Mouse (Mus musculus) small intestine, adult 2 months (tissue): ENCODE data around the gene Lypd3. TPM values are rescaled to one million over a fixed set of nuclear protein-coding genes. Genes with fewer than 3 reads are reported as not detected.

ENCODE experiments used
- H3K27ac ChIP-seq: fragments of 200-500 bp; 2 replicates; pipeline ENCODE4 v1.5.1; 2012; ENCODE audit warnings: low read depth, low read length, control low read depth, inconsistent platforms; ENCODE audit not compliant: insufficient read depth
- H3K27me3 ChIP-seq: fragments of 200-500 bp; 2 replicates; pipeline ENCODE4 v1.6.1; 2012; ENCODE audit warnings: mild to moderate bottlenecking, moderate library complexity, low read length, inconsistent platforms; ENCODE audit not compliant: control insufficient read depth, insufficient read depth
- H3K36me3 ChIP-seq: fragments of 200-500 bp; 2 replicates; pipeline ENCODE4 v1.6.1; 2012; ENCODE audit warnings: mild to moderate bottlenecking, low read length, control low read depth, inconsistent platforms; ENCODE audit not compliant: control insufficient read depth, insufficient read depth
- H3K4me1 ChIP-seq: fragments of 200-500 bp; 2 replicates; pipeline ENCODE4 v1.6.1; 2012; ENCODE audit warnings: low read length, inconsistent platforms, mixed read lengths; ENCODE audit not compliant: control insufficient read depth, insufficient read depth, insufficient read length
- H3K4me3 ChIP-seq: fragments of 200-500 bp; 2 replicates; pipeline ENCODE4 v1.5.1; 2012; ENCODE audit warnings: low read depth, mild to moderate bottlenecking, control low read depth, inconsistent platforms, low read length, moderate library complexity
- CTCF ChIP-seq: fragments of 200-500 bp; IDR thresholded peaks from 2 replicates; pipeline ENCODE4 v1.5.1; 2012; ENCODE audit warnings: low read depth, mild to moderate bottlenecking, control low read depth, inconsistent platforms, low read length, moderate library complexity, mixed read lengths; ENCODE audit not compliant: insufficient replicate concordance, insufficient read length; ENCODE audit errors: extremely low read depth
- POLR2A ChIP-seq: fragments of 200-500 bp; IDR thresholded peaks from 2 replicates; pipeline ENCODE4 v1.6.1; 2012; ENCODE audit warnings: low read depth, mild to moderate bottlenecking, control low read depth, inconsistent platforms, low read length, moderate library complexity
- WGBS: fragments of 180-500 bp; shearing (Covaris S2); methylation state at CpG from one replicate; pipeline ENCODE4 v1.1.7; 2018; 5-methylcytosine and 5-hydroxymethylcytosine counted together
- polyA plus RNA-seq: library from polyadenylated mRNA; depleted of rRNA; stranded (reverse); fragments of >200 nt; gene quantifications from 2 replicates; pipeline ENCODE4 v1.2.3, GENCODE M21; 2012

Gene Lypd3
- polyA plus RNA-seq, 1 experiment = 0.70 TPM

DNA sequence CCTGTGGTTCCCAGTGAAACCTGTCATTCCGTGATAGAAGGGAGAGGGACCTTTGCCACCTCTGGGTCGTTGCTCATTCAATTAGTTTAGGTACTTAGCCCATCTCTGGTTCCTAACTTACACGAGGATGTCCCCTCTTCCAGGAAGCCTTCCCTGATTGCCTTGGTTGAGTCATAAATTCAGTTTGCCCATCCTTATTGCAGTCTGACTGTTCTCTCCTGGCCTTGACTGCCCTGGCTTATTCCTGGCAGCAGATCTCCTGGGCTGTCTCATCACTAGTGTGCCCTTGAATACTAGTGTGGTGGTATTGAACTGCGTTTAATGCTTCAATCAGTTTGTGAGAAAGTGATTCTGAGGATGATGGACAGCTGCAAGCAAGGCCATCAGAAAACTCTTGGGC, 6.7 kb upstream of the Lypd3 start:
- WGBS = 68% methylated on average over 4 of the region's 4 CpGs
- peaks cover 5% of the 10 kb centered on the region; the same call in 1 of the 2 replicates for H3K36me3 ChIP-seq
- no peak overlapping the region for H3K4me3 ChIP-seq
- H3K4me1 ChIP-seq = peaks cover 3% of the 10 kb centered on the region; the same call in 1 of the 2 replicates
- no peaks in the 10 kb centered on the region for H3K27me3 ChIP-seq
- TF ChIP-seq POLR2A (no peak), CTCF (no peak)
- H3K27ac ChIP-seq = no peak overlapping the region

DNA sequence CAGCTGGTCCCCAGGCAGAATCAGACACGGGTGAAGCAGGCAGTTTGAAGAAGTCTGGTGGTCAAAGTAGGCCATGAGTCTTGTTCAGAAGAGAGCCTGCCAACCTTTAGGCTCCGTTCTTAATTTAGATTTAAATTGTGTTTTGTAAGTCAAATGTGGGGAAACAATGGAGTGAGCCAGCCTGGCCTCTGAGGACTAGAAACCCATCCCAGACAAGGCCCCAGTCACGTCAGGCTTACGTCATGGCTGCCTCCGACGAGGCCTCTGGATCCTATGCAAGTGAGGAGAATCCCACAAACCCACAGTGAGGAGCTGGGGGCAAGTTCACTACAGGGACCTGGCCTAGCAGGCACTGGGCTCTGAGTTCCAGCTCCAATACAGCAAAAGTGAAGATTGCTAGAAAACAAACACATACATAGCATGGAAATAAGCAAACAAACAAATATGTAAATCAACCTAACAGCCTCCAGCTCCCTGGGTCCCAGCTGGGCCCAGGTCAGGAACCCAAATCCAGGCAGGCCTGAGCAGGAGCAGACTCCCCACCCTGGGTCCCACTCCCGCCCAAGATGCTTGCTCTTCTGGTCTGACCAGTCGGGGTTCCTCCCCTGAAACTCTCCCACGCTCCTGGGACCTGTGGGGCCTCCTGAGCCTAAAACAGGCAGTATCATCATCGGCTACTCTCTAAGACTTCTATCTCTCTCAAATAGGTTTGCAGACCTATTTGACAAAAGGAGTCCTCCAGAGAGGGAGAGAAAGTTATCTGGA, 6.1 kb upstream of the Lypd3 start:
- Histone ChIP-seq H3K36me3 (peaks cover 5% of the 10 kb centered on the region; the same call in 1 of the 2 replicates), H3K4me1 (peaks cover 3% of the 10 kb centered on the region; the same call in 1 of the 2 replicates), H3K27ac (no peak overlapping the region), H3K4me3 (no peak overlapping the region), H3K27me3 (no peaks in the 10 kb centered on the region)
- WGBS = 85% methylated on average over 10 of the region's 10 CpGs
- TF ChIP-seq POLR2A (no peak), CTCF (no peak)

DNA sequence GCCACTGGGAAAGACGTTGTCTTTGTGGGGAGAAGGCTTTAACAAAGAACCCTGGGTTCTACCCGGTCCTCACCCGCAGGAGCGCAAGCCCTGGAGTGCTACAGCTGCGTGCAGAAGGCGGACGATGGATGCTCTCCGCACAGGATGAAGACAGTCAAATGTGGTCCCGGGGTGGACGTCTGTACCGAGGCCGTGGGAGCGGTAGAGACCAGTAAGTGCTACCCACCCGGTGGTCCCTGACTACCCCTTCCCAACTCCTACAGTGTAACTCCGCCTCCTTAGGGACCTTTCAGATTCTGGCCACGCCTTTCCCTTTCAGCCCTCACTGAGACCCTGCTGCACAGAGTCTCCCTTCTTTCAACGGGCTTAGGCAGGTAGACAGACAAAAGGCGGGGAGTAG, 696 bp downstream of the Lypd3 start:
- Histone ChIP-seq H3K27ac (no peak overlapping the region), H3K27me3 (peaks cover 23% of the 10 kb centered on the region), H3K4me3 (no peak overlapping the region), H3K4me1 (peaks cover 8% of the 10 kb centered on the region), H3K36me3 (no peaks in the 10 kb centered on the region)
- no peak for TF ChIP-seq CTCF
- 7% methylated on average over 18 of the region's 18 CpGs for WGBS

DNA sequence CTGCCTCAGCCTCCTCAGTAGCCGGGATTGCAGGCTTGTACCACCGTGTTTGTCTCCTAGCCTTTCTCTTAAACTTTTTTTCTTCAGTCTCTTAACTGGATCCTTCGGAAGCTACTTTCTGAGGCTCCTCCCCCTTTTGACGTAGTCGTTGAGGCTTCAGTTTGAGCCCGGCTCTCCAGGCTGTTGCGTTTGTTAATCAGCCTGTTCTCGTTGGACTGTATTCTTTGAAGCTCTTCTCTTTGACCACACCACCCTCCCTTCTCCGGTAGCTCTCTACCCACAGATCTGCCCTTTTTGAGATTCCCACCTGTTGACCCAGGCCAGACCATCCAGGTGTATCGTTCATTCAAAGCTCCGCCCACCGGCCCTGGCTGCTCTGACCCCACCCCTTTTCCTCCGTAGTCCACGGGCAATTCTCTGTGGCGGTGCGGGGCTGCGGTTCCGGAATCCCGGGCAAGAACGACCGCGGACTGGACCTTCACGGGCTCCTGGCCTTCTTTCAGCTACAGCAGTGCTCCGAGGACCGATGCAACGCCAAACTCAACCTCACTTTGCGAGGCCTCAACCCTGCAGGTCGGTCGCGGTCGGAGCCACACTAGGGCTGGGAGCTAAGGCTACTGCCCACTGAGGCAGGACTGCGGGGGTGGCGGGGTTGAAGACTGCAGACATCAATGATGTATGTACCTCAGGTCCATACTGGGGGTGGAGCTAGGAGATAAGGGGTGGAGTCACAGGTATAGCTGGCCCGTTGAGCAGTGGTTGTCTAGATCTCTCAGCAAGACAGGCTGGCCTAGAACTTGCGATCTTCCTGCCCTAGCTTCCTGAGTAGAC, 1.9 kb downstream of the Lypd3 start:
- Histone ChIP-seq H3K4me1 (peaks cover 8% of the 10 kb centered on the region), H3K4me3 (peak overlapping the region; percentile 61), H3K27me3 (peaks cover 23% of the 10 kb centered on the region), H3K27ac (no peak overlapping the region), H3K36me3 (no peaks in the 10 kb centered on the region)
- 2% methylated on average over 35 of the region's 35 CpGs for WGBS
- TF ChIP-seq CTCF = no peak
- TF ChIP-seq POLR2A = no peak

DNA sequence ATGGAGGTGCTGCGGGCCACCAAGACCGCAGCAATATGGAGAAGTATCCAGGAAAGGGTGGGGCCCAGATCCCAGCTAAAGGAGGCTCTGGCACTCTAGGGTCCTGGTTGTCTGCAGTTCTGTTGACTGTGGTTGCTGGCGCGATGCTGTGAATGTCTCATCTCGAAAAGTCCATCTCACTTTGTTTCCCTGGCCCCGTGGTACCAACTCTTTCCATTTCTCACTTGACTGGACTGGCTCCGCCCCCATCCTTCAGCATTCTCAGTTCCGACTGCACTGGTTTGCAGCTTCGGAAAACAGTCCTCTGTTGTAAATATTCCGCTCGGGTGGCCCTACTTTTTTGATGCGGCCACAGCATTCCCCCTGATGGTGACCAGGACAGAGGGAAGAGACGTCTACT, 4.1 kb downstream of the Lypd3 start:
- Histone ChIP-seq H3K4me3 (no peak overlapping the region), H3K4me1 (peaks cover 8% of the 10 kb centered on the region), H3K27ac (no peak overlapping the region), H3K27me3 (peaks cover 23% of the 10 kb centered on the region), H3K36me3 (no peaks in the 10 kb centered on the region)
- 62% methylated on average over 13 of the region's 13 CpGs for WGBS
- TF ChIP-seq CTCF = no peak
- TF ChIP-seq POLR2A = no peak

DNA sequence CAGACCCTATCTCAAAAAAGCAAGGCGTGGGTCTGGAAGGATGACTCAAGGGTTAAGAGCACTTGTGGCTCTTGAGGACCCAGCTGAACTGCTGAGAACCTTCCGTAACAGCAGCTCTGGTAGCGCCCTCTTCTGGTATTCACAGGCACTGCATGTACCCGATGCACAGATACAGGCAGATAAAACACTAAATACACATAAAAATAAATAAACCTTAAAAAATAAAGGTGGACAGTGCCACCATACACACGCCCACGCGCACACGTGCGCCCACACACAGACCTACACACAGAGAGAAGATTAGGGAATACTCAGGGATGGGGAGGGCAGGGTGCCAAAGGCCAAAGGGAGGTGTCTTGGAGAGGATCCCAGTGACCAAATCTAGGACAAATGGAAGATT, 6.1 kb downstream of the Lypd3 start:
- Histone ChIP-seq H3K4me1 (peaks cover 8% of the 10 kb centered on the region), H3K27ac (no peak overlapping the region), H3K27me3 (peaks cover 13% of the 10 kb centered on the region), H3K36me3 (no peaks in the 10 kb centered on the region), H3K4me3 (no peak overlapping the region)
- WGBS = 6% methylated on average over 9 of the region's 9 CpGs
- TF ChIP-seq POLR2A (no peak), CTCF (peak; percentile 84; the same call in 1 of the 2 replicates)

DNA sequence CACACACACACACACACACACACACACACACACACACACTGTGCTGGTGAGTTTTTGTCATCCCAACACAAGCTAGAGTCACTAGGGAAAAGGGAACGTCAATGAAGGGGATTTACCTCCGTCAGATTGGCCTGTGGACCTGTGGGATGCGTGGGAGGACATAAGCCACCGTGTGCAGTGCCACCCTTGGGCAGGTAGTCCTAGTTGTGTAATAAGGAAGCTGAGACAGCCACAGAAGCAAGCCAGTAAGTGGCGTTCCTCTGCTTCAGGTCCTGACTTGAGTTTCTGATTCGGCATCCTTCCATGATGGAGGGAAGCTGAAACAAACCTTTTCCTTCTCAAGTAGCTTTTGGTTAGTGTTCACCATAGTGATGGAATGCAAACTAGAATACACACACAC, 8.1 kb downstream of the Lypd3 start:
- Histone ChIP-seq H3K27me3 (0 out of 2 replicates have a peak, but pooled peaks cover 5% of the 10 kb centered on the region), H3K36me3 (no peaks in the 10 kb centered on the region), H3K27ac (no peak overlapping the region), H3K4me1 (no peaks in the 10 kb centered on the region), H3K4me3 (no peak overlapping the region)
- TF ChIP-seq CTCF = no peak
- TF ChIP-seq POLR2A = no peak
- 68% methylated on average over 6 of the region's 6 CpGs for WGBS
